Mouse (Mus musculus) intestine, embryonic 14.5 days (tissue): ENCODE data around the gene Fuom. TPM values are rescaled to one million over a fixed set of nuclear protein-coding genes. Genes with fewer than 3 reads are reported as not detected.

ENCODE experiments used
- ATAC-seq: fragments of 200-750 bp; cut with Nextera tagmentation; replicated peaks from 2 replicates; pipeline ENCODE4 v1.8.0; 2017; ENCODE audit warnings: low read depth, moderate number of reproducible peaks, moderate TSS enrichment, moderate library complexity; ENCODE audit not compliant: low FRiP score, low TSS enrichment
- DNase-seq: peaks from one replicate; pipeline ENCODE4 v3.0.0-alpha.2; 2018; ENCODE audit warnings: low spot score
- H3K27ac ChIP-seq: fragments of 300-500 bp; sonication (generic); 2 replicates; pipeline ENCODE4 v1.5.1; 2014; ENCODE audit warnings: low read depth, mild to moderate bottlenecking, control low read depth
- H3K27me3 ChIP-seq: fragments of 300-500 bp; sonication (generic); replicated peaks from 2 replicates; pipeline ENCODE4 v1.6.1; 2014; ENCODE audit warnings: low read length, control low read depth; ENCODE audit not compliant: control insufficient read depth, insufficient read depth
- H3K36me3 ChIP-seq: fragments of 300-500 bp; sonication (generic); 2 replicates; pipeline ENCODE4 v1.6.1; 2014; ENCODE audit warnings: low read length, control low read depth; ENCODE audit not compliant: control insufficient read depth, insufficient read depth
- H3K4me1 ChIP-seq: fragments of 300-500 bp; sonication (generic); replicated peaks from 2 replicates; pipeline ENCODE4 v1.6.1; 2014; ENCODE audit warnings: low read length, control low read depth, mixed read lengths; ENCODE audit not compliant: control insufficient read depth, insufficient read depth
- H3K4me2 ChIP-seq: fragments of 300-500 bp; sonication (generic); 2 replicates; pipeline ENCODE4 v1.6.1; 2014; ENCODE audit warnings: low read length
- H3K4me3 ChIP-seq: fragments of 300-500 bp; sonication (generic); 2 replicates; pipeline ENCODE4 v1.5.1; 2014; ENCODE audit warnings: low read depth, low read length, control low read depth, mixed read lengths
- H3K9ac ChIP-seq: fragments of 300-500 bp; sonication (generic); 2 replicates; pipeline ENCODE4 v1.6.1; 2014; ENCODE audit warnings: mild to moderate bottlenecking, low read length
- H3K9me3 ChIP-seq: fragments of 300-500 bp; sonication (generic); 2 replicates; pipeline ENCODE4 v1.6.1; 2016; ENCODE audit warnings: low read length, control low read depth; ENCODE audit not compliant: control insufficient read depth
- WGBS: fragments of 180-500 bp; shearing (Covaris S2); extraction: QIAGEN DNeasy Blood & Tissue Kit; methylation state at CpG from one replicate; pipeline ENCODE4 v1.1.7; 2014; 5-methylcytosine and 5-hydroxymethylcytosine counted together
- polyA plus RNA-seq: library from polyadenylated mRNA; unstranded; fragments of >200 nt; fragmentation: Nextera tagmentation; extraction: Ambion mirVana; gene quantifications from 2 replicates; pipeline ENCODE4 v1.2.1, GENCODE M21; 2014

Gene Fuom
- polyA plus RNA-seq, 1 experiment from 2014 or later, result 39.4 TPM

GRCm38 (mm10) chr7:140127911-140128310 is 25.7 kb upstream of the Fuom start:
- peaks cover 6% of the 10 kb centered on the region; the same call in 1 of the 2 replicates for H3K4me1 ChIP-seq
- H3K4me3 ChIP-seq, result no peak overlapping the region
- H3K36me3 ChIP-seq, result peaks cover 19% of the 10 kb centered on the region
- no peak overlapping the region for H3K27ac ChIP-seq
- 80% methylated on average over 2 of the region's 2 CpGs for WGBS
- no peak overlapping the region for H3K9ac ChIP-seq
- no peak for DNase-seq
- H3K4me2 ChIP-seq, result no peak overlapping the region
- H3K9me3 ChIP-seq, result no peaks in the 10 kb centered on the region
- H3K27me3 ChIP-seq, result no peaks in the 10 kb centered on the region
- ATAC-seq, result no peak

GRCm38 (mm10) chr7:140126934-140127333 is 24.7 kb upstream of the Fuom start:
- H3K9ac ChIP-seq, result no peak overlapping the region
- no peaks in the 10 kb centered on the region for H3K27me3 ChIP-seq
- 83% methylated on average over 3 of the region's 3 CpGs for WGBS
- H3K9me3 ChIP-seq, result no peaks in the 10 kb centered on the region
- ATAC-seq, result no peak
- peak overlapping the region; percentile 25 for H3K4me2 ChIP-seq
- H3K27ac ChIP-seq, result no peak overlapping the region
- DNase-seq, result no peak
- H3K36me3 ChIP-seq, result peaks cover 19% of the 10 kb centered on the region
- peaks cover 6% of the 10 kb centered on the region; the same call in 1 of the 2 replicates for H3K4me1 ChIP-seq
- H3K4me3 ChIP-seq, result no peak overlapping the region

- DNase-seq (no peak), ATAC-seq (peak; percentile 38)
- H3K27me3 ChIP-seq, result no peaks in the 10 kb centered on the region
- peak overlapping the region; percentile 73 for H3K27ac ChIP-seq
- H3K36me3 ChIP-seq, result peaks cover 19% of the 10 kb centered on the region
- peak overlapping the region; percentile 81 for H3K4me3 ChIP-seq
- H3K9ac ChIP-seq, result peak overlapping the region; percentile 77
- H3K4me1 ChIP-seq, result peaks cover 6% of the 10 kb centered on the region; the same call in 1 of the 2 replicates
- H3K4me2 ChIP-seq, result peak overlapping the region; percentile 74
- WGBS, result 3% methylated on average over 5 of the region's 5 CpGs
- H3K9me3 ChIP-seq, result no peaks in the 10 kb centered on the region
These were observed 23.7 kb upstream of the Fuom start for GRCm38 (mm10) chr7:140126022-140126350.

- Histone ChIP-seq H3K27me3 (no peaks in the 10 kb centered on the region), H3K27ac (peak overlapping the region; percentile 73), H3K9ac (peak overlapping the region; percentile 77), H3K36me3 (peaks cover 14% of the 10 kb centered on the region), H3K4me2 (peak overlapping the region; percentile 74), H3K9me3 (no peaks in the 10 kb centered on the region), H3K4me1 (peaks cover 6% of the 10 kb centered on the region; the same call in 1 of the 2 replicates), H3K4me3 (peak overlapping the region; percentile 81)
- peak; percentile 96 for DNase-seq
- under 1% methylated on average over 40 of the region's 40 CpGs for WGBS
- ATAC-seq, result peak; percentile 96
These were observed 23.2 kb upstream of the Fuom start for GRCm38 (mm10) chr7:140125278-140126021.

GRCm38 (mm10) chr7:140124382-140124781 is 22.1 kb upstream of the Fuom start:
- no peak for DNase-seq
- no peak overlapping the region for H3K4me3 ChIP-seq
- ATAC-seq, result no peak
- no peaks in the 10 kb centered on the region for H3K27me3 ChIP-seq
- no peak overlapping the region for H3K4me2 ChIP-seq
- peaks cover 6% of the 10 kb centered on the region; the same call in 1 of the 2 replicates for H3K4me1 ChIP-seq
- H3K9me3 ChIP-seq, result no peaks in the 10 kb centered on the region
- H3K27ac ChIP-seq, result no peak overlapping the region
- peaks cover 5% of the 10 kb centered on the region for H3K36me3 ChIP-seq
- 92% methylated on average over 1 of the region's 1 CpGs for WGBS
- H3K9ac ChIP-seq, result no peak overlapping the region

GRCm38 (mm10) chr7:140122765-140123164 is 20.5 kb upstream of the Fuom start:
- Histone ChIP-seq H3K36me3 (no peaks in the 10 kb centered on the region), H3K9ac (no peak overlapping the region), H3K9me3 (no peaks in the 10 kb centered on the region), H3K4me1 (peaks cover 6% of the 10 kb centered on the region; the same call in 1 of the 2 replicates), H3K4me3 (no peak overlapping the region), H3K4me2 (no peak overlapping the region), H3K27ac (no peak overlapping the region), H3K27me3 (no peaks in the 10 kb centered on the region)
- no peak for ATAC-seq
- 33% methylated on average over 4 of the region's 4 CpGs for WGBS
- DNase-seq, result peak; percentile 53

GRCm38 (mm10) chr7:140121338-140121910 is 19.2 kb upstream of the Fuom start:
- Histone ChIP-seq H3K4me3 (no peak overlapping the region), H3K36me3 (no peaks in the 10 kb centered on the region), H3K9ac (no peak overlapping the region), H3K4me2 (no peak overlapping the region), H3K27me3 (no peaks in the 10 kb centered on the region), H3K9me3 (no peaks in the 10 kb centered on the region), H3K27ac (no peak overlapping the region), H3K4me1 (peaks cover 4% of the 10 kb centered on the region; the same call in 1 of the 2 replicates)
- 73% methylated on average over 13 of the region's 13 CpGs for WGBS
- no peak for DNase-seq
- no peak for ATAC-seq

GRCm38 (mm10) chr7:140120484-140120883 is 18.2 kb upstream of the Fuom start:
- Histone ChIP-seq H3K36me3 (no peaks in the 10 kb centered on the region), H3K9ac (no peak overlapping the region), H3K4me1 (peaks cover 4% of the 10 kb centered on the region; the same call in 1 of the 2 replicates), H3K4me3 (no peak overlapping the region), H3K4me2 (no peak overlapping the region), H3K27me3 (no peaks in the 10 kb centered on the region), H3K9me3 (no peaks in the 10 kb centered on the region), H3K27ac (no peak overlapping the region)
- WGBS, result 93% methylated on average over 2 of the region's 2 CpGs
- DNase-seq, result no peak
- ATAC-seq, result no peak
